In genomic region chr2:27806691-27807090, GRCm38 (mm10) we compare ENCODE assay signal across 26 mouse cellular contexts.
"Had no signal": no experiment of that assay in that cellular context is flagged by ENCODE, and none has a peak within 500 bp of the region (broad histone marks: within the 10 kb centered on the region; RNA-seq: fewer than 3 reads in every experiment).

No protein-coding gene starts in this region.

- DNase-seq: gastrocnemius, postnatal 10 days; gastrocnemius, postnatal 25 days; heart, adult 18-20 months; heart, postnatal 14 days; heart, postnatal 36 days; kidney, adult 18-20 months; kidney, adult 8-10 months; kidney, postnatal 10 days; kidney, postnatal 25 days; kidney, postnatal 4 days; left cerebral cortex, postnatal 4 days; lung, adult 18-20 months had no signal

- H3K4me1 ChIP-seq: liver, embryonic 12.5 days had no signal

- H3K36me3 ChIP-seq: heart, embryonic 13.5 days; heart, embryonic 15.5 days; intestine, embryonic 15.5 days; limb, embryonic 13.5 days; limb, embryonic 15.5 days; liver, embryonic 12.5 days had no signal

- H3K27ac ChIP-seq: heart, embryonic 13.5 days; heart, embryonic 15.5 days; hindbrain, embryonic 14.5 days; intestine, embryonic 15.5 days; layer of hippocampus, adult 2 months; left cerebral cortex, adult 2 months; limb, embryonic 13.5 days; limb, embryonic 15.5 days; liver, embryonic 12.5 days; liver, embryonic 14.5 days had no signal

- H3K4me3 ChIP-seq: heart, embryonic 13.5 days; heart, embryonic 15.5 days; intestine, embryonic 15.5 days; layer of hippocampus, adult 2 months; left cerebral cortex, adult 2 months; limb, embryonic 13.5 days; limb, embryonic 15.5 days; liver, embryonic 12.5 days had no signal

- H3K27me3 ChIP-seq: heart, embryonic 13.5 days; heart, embryonic 15.5 days; intestine, embryonic 15.5 days; limb, embryonic 13.5 days; limb, embryonic 15.5 days had no signal

- H3K9me3 ChIP-seq: heart, embryonic 13.5 days; heart, embryonic 15.5 days; intestine, embryonic 15.5 days; limb, embryonic 15.5 days; liver, embryonic 12.5 days had no signal

- ATAC-seq: hindbrain, embryonic 16.5 days; inflammation-experienced regulatory T-cells, adult 6 months; intestine, embryonic 15.5 days; intestine, postnatal 0 days; liver, embryonic 12.5 days had no signal

- H3K9ac ChIP-seq: heart, embryonic 13.5 days; heart, embryonic 15.5 days; hindbrain, embryonic 14.5 days; intestine, embryonic 15.5 days; limb, embryonic 13.5 days; limb, embryonic 15.5 days; liver, embryonic 12.5 days; liver, embryonic 14.5 days had no signal

- H3K4me2 ChIP-seq: heart, embryonic 11.5 days; heart, embryonic 13.5 days; heart, embryonic 15.5 days; hindbrain, embryonic 14.5 days; intestine, embryonic 15.5 days; limb, embryonic 13.5 days; limb, embryonic 15.5 days; liver, embryonic 12.5 days had no signal
